11 mouse cellular contexts compared by ENCODE assay signal in genomic region chr1:120176313-120176712, GRCm38 (mm10). TPM values are rescaled to one million over a fixed set of nuclear protein-coding genes. Genes with fewer than 3 reads are reported as not detected.
A peak's percentile ranks its signal among the peaks of the same experiment; 100 is the strongest.
DNase-seq lines count a peak whose midpoint lies in the region; ATAC-seq and TF ChIP-seq lines count a peak whose summit lies in the region.
"Had no signal": no experiment of that assay in that cellular context is flagged by ENCODE, and none has a peak within 500 bp of the region (broad histone marks: within the 10 kb centered on the region; RNA-seq: fewer than 3 reads in every experiment).

No protein-coding gene starts in this region.

- no peak overlapping the region for H3K9ac ChIP-seq in forebrain, embryonic 16.5 days (replicated peaks; ENCODE audit: low read depth, low read length)
- H3K9ac ChIP-seq in forebrain, embryonic 15.5 days (replicated peaks): no peak overlapping the region

- no peaks in the 10 kb centered on the region for H3K27me3 ChIP-seq in forebrain, embryonic 16.5 days (replicated peaks; ENCODE audit: control insufficient read depth, insufficient read depth, low read length)
- H3K27me3 ChIP-seq in forebrain, embryonic 15.5 days: no peaks in the 10 kb centered on the region
- H3K27me3 ChIP-seq: megakaryocyte, embryonic 14.5 days had no signal

- no peak for TF ChIP-seq CTCF in brain, embryonic 14.5 days (IDR thresholded peaks at IDR 0.05; ENCODE audit: borderline replicate concordance, extremely low read depth, insufficient read depth, insufficient read length)

- WGBS in forebrain, embryonic 16.5 days: 67% methylated on average over 14 of the region's 14 CpGs
- whole genome bisulfite sequencing in forebrain, embryonic 15.5 days: 60% methylated on average over 14 of the region's 14 CpGs

- no peaks in the 10 kb centered on the region for H3K9me3 ChIP-seq in forebrain, embryonic 16.5 days (ENCODE audit: control insufficient read depth, low read length)
- no peaks in the 10 kb centered on the region for H3K9me3 ChIP-seq in forebrain, embryonic 15.5 days
- H3K9me3 ChIP-seq: megakaryocyte, embryonic 14.5 days had no signal

- H3K4me2 ChIP-seq in forebrain, embryonic 16.5 days (ENCODE audit: low read length): no peak overlapping the region
- no peak overlapping the region for H3K4me2 ChIP-seq in forebrain, embryonic 15.5 days (replicated peaks)

- H3K27ac ChIP-seq in forebrain, embryonic 16.5 days (ENCODE audit: low read length): no peak overlapping the region
- no peak overlapping the region for H3K27ac ChIP-seq in forebrain, embryonic 15.5 days (replicated peaks)

- peak; percentile 51 for DNase-seq in brain, embryonic 14.5 days (ENCODE audit: low read depth)
- DNase-seq in heart, postnatal 4 days: peak; percentile 16
- DNase-seq in lung, postnatal 10 days: peak; percentile 60
- no peak for DNase-seq in layer of hippocampus, adult 18-20 months (ENCODE audit: low spot score in 2 of 2)
- no peak for DNase-seq in cerebellum, postnatal 14 days
- DNase-seq: cerebellum, adult 18-20 months; layer of hippocampus, postnatal 36 days had no signal

- H3K4me3 ChIP-seq in forebrain, embryonic 16.5 days (replicated peaks; ENCODE audit: low read length): no peak overlapping the region
- no peak overlapping the region for H3K4me3 ChIP-seq in forebrain, embryonic 15.5 days
- H3K4me3 ChIP-seq: megakaryocyte, embryonic 14.5 days had no signal

- H3K36me3 ChIP-seq in forebrain, embryonic 16.5 days (ENCODE audit: control insufficient read depth, insufficient read depth): no peaks in the 10 kb centered on the region
- no peaks in the 10 kb centered on the region for H3K36me3 ChIP-seq in forebrain, embryonic 15.5 days

- no peak for TF ChIP-seq POLR2A in brain, embryonic 14.5 days (IDR thresholded peaks at IDR 0.05; ENCODE audit: borderline replicate concordance, extremely low read depth, insufficient read depth, insufficient read length, poor library complexity, severe bottlenecking)

- H3K4me1 ChIP-seq in forebrain, embryonic 16.5 days (replicated peaks; ENCODE audit: control insufficient read depth, insufficient read depth, low read length): no peaks in the 10 kb centered on the region
- H3K4me1 ChIP-seq in forebrain, embryonic 15.5 days: peaks cover 9% of the 10 kb centered on the region; the same call in 1 of the 2 replicates
- H3K4me1 ChIP-seq: megakaryocyte, embryonic 14.5 days had no signal

- 0 out of 2 replicates have a peak, but pooled peaks have one; percentile 37 for ATAC-seq in forebrain, embryonic 16.5 days
- ATAC-seq in forebrain, embryonic 15.5 days (replicated peaks): no peak
- ATAC-seq in CD4-positive, CD25-positive, alpha-beta regulatory T cell, adult 4 months: no peak

RNA-seq across cellular contexts. Expression of gene 3110009E18Rik, which starts 55.3 kb away (rescaled TPM):
- polyA plus RNA-seq in forebrain, embryonic 16.5 days (2015; fragmentation: Nextera tagmentation; extraction: Ambion mirVana): 22.8 and 28.6 TPM in 2 replicates
- polyA plus RNA-seq in forebrain, embryonic 15.5 days (2015; fragmentation: Nextera tagmentation; extraction: Ambion mirVana): 25.5 and 26.0 TPM in 2 replicates
- 6.6 and 10.9 TPM in 2 replicates for polyA plus RNA-seq in brain, embryonic 14.5 days (2012; rRNA removed)
- 10 to 100 TPM in 1 of 2 experiments, 1 to 10 TPM in 1; 6.6 to 10.3 TPM for total RNA-seq in heart, postnatal 4 days (2021)
- polyA plus RNA-seq in CD4-positive, CD25-positive, alpha-beta regulatory T cell, adult 4 months (2017; shearing (Covaris generic)): 10 to 100 TPM; 21.6 to 30.4 TPM
- total RNA-seq in layer of hippocampus, adult 18-20 months (2021): 1 to 10 TPM; 6.7 to 7.8 TPM

RNA-seq across cellular contexts. Expression of gene Dbi, which starts 55.4 kb away (rescaled TPM):
- 1,146 and 1,367 TPM in 2 replicates for polyA plus RNA-seq in forebrain, embryonic 16.5 days (2015; fragmentation: Nextera tagmentation; extraction: Ambion mirVana)
- polyA plus RNA-seq in forebrain, embryonic 15.5 days (2015; fragmentation: Nextera tagmentation; extraction: Ambion mirVana): 1,549 and 1,577 TPM in 2 replicates
- polyA plus RNA-seq in brain, embryonic 14.5 days (2012; rRNA removed): 514 and 714 TPM in 2 replicates
- total RNA-seq in heart, postnatal 4 days (2021): 100 to 1,000 TPM; 404 to 419 TPM
- 100 to 1,000 TPM; 123 to 132 TPM for polyA plus RNA-seq in CD4-positive, CD25-positive, alpha-beta regulatory T cell, adult 4 months (2017; shearing (Covaris generic))
- 100 to 1,000 TPM; 351 to 386 TPM for total RNA-seq in layer of hippocampus, adult 18-20 months (2021)

Comparison
In these comparisons a context has a peak if more than half of its experiments do, and no peak if none do; other contexts are left out.
1. DNase-seq: peak in brain, embryonic 14.5 days (single experiment), heart, postnatal 4 days (single experiment) and lung, postnatal 10 days (single experiment); none in layer of hippocampus, adult 18-20 months (0 of 2) and cerebellum, postnatal 14 days (0 of 2).